Mouse (Mus musculus) megakaryocyte progenitor cell, adult 5-6 weeks (primary cell): Measurements from ENCODE around the gene Cysrt1. TPM values are rescaled to one million over a fixed set of nuclear protein-coding genes. Genes with fewer than 3 reads are reported as not detected.
A peak's percentile ranks its signal among the peaks of the same experiment; 100 is the strongest.

Experiments used
- ATAC-seq: replicated peaks from 2 replicates; pipeline ENCODE4 v1.8.0; 2016; ENCODE audit warnings: mild to moderate bottlenecking, moderate TSS enrichment, inconsistent platforms; ENCODE audit not compliant: poor library complexity
- total RNA-seq, 2 experiments: library from RNA; stranded (forward) in 1 of 2; stranded (reverse) in 1 of 2; fragments of 157-497, 149-512 nt in 1 of 2; fragments of 200-1000 nt in 1 of 2; gene quantifications; 2 replicates each; pipeline versions ENCODE4 v1.2.3 to v1.2.4; 2015 to 2017

The Cysrt1 gene
- total RNA-seq, 2 experiments from 2014 or later, result not detected

DNA sequence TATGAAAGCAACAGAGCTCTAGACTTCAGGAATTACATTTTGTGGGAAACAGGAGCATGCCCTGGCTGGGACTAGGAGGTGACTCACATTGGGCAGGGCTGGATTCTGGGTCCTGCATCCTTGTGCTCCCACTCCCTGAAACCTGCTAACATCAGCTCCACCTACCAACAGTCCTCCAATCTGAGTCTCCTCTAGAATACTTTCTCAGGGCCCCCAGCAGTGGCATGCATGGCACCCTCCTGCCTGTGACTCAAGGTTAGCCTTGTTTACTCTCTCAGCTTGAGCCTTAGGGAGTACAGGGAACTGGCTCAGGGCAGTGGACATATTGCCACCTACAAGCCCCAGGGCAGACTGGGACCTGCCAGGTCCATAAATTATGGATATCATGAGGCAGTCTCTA is 4.1 kb downstream of the Cysrt1 start:
- ATAC-seq, result no peak

DNA sequence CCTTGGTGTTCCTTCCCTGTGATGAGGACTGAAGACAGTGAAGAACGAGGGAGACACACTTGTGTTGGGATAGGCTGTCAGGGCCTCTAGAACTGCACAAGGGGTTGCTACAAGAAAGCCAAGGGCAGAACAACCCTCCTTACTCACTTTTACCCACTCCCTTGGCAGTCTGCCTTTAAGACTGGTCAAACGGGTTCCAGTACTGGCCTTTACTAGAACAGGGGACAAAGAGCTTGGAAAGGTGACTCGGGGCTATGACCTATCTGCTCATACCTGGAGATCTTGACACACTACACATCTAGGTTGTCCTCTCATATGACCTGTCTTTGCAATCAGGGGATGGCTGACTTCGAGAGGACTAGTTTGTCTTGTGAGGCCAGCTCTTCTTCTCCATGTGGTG is 4.7 kb downstream of the Cysrt1 start:
- no peak for ATAC-seq

DNA sequence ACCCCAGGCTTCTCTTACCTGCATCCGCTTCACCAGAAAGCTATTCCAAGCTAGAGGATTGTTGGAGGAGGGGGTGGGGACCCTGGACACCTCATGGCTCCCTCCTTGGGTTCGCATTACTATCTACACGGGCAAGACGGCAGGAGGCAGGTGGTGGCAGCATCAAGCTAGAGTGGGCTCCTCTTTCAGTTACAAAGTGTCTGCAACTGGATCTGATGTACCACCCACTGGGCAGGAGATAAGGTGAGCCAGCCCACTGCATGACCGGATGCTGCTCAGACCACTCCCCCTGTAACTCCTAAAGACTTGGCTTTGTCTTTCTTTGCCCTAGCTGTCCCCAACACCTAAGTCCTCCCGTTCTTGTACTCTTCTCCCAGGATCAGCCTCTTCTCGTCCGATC is 5.6 kb downstream of the Cysrt1 start, which contains the start of gene Rnf224:
Gene Rnf224, minus strand, starts transcription at position 174 of the 400 bp plus-strand sequence.
- no peak for ATAC-seq

DNA sequence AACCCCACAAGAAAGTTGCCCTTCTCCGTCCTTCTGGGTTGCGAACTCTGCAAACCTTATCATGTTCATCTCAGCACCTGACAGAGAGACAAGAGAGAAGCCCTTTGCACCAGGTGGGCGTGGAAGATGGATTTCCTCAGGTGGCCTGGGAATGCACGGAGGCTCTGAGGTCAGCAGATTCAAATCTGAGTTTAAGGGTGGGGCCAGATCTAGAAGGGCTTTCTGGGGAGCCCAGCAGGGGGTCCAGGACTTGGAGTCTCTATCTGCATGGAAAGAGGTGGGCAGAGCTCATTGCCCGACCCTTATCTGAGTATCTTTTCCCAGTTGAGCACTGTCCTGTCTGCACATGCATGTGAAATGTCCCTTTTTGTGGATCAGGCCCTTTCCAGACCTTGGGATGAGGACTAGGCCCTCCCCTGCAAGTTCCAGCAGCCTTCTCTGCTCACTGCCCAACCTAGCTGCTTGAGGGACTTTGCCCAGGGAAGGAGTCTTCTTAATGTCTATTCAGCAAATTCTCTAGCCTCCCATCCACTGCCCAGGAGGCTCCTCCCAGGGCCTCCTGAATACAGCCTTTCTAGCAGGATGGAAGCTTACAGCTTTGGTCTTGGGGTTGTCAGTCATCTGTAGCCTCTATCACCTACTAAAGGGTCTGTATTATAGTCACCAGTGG is 7.6 kb downstream of the Cysrt1 start:
- no peak for ATAC-seq

DNA sequence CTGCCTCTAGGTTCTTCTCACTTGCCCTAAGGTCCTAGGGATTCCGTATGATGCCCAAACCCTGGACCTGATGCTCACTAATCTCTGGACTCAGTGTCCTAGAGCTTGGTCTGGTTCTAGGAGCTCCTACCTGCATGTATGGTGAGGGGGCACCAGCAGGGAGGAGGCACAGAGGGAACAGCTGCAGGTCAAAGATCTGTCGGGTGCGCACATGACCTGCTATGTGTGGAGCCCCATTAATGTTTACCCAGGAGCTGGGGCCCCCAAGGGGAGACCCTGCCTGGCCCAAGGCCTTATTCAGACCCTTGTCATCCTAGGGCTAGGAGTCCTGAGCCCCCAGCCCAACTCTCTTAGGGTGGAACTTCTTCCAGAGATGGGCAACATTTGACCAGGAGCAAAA is 8.2 kb downstream of the Cysrt1 start, which contains the start of gene Slc34a3:
Gene Slc34a3, minus strand, starts transcription at position 315 of the 400 bp plus-strand sequence.
- no peak for ATAC-seq

DNA sequence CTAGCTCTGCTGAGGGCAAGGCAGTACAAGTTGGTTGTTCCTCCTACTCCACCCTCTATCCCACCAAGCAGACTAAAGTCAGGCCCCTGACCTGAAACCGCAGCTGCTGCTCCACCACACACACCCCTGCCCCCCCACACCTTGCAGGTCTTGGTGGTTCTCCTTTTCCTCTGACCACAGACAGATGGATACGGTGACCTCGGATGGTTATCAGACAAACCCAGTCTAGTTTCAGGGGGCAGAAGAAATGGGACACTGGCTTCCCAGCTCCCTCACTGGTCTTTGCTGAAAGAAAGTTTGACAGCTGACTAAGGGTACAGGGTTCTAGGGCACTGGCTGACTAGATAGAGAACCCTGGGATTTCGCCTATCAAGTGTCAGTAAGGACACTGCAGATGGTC is 8.8 kb downstream of the Cysrt1 start:
- peak; percentile 53 for ATAC-seq

DNA sequence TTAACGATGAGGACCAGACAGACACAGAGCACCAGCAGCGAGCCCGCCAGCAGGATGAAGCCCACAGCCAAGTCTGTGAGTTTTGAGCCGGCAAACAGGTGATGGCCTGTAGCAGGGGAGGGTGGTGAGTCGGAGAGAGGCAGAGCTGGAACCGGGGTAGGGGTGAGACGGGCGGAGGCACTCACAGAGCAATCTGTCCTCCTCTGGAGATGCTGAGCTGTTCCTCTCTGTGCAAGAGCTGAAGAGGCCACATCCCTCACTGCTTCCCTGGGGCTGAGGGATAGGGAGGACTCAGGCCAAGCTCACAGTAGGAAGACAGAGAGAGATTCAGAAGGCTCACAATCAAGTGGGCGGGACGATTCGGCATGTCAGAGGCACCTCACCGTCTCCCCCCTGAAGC is 11.2 kb downstream of the Cysrt1 start:
- ATAC-seq, result no peak

DNA sequence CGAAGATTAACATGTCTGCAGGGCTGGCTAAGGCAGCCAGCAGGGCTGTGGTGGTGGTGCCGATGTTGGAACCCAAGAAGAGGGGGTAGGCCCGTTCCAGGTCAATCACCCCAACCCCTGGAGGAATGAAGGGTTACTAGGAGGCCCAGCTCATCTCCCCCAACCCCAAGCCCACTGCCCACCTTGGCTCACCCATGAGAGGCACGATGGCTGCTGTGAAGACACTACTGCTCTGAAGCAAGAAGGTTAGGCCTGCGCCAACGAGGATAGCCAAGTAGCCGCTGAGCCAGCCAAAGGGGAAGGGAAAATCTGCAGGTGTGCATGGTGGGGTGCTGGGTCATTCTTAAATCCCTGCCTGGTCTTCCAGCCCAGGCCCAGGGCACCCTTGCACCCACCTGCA is 11.7 kb downstream of the Cysrt1 start:
- ATAC-seq, result no peak

DNA sequence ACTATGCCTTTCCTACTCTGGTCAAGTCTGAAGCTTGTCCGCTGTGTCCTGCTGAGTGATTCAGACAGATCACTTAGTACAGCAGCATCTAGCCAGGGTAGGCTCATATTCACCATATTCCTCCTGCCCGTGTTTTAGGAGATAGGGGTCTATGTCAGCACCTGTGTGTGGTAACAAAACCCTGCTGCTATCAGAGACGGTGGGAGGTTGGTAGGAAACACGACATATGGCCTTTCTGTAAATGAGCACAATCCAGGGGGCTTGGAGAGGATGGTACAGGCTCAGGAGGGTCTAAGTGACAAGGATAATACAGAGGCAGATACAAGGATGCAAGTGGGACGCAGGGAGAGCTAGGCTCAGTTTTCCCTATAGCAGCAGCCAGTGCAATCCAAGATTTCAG is 12.7 kb downstream of the Cysrt1 start:
- no peak for ATAC-seq

DNA sequence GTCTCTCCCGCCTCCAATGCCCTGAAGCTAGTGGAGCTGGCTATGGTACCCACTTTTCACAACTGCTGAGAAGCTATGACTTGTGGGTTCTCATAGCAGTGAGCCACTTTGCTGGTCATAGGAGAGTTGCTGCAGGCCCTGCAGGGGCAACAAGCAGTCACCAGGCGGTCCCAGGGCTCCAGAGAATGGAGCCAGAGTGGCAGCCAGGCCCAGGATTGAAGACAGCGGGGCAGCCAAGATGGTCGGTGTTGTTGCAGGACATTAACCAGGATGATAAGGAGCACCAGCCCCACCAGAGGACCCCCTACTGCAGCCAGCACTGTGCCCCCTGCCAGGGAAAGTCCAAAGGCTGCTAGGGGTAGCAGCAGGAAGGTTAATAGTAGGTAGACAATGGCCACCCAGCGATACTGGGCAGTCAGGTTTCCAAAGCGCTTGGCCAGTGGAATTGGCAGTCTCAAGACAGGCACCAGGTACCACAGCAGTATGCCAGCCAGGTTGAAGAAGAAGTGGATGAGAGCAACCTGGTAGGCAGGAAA is 13.2 kb downstream of the Cysrt1 start:
- no peak for ATAC-seq

DNA sequence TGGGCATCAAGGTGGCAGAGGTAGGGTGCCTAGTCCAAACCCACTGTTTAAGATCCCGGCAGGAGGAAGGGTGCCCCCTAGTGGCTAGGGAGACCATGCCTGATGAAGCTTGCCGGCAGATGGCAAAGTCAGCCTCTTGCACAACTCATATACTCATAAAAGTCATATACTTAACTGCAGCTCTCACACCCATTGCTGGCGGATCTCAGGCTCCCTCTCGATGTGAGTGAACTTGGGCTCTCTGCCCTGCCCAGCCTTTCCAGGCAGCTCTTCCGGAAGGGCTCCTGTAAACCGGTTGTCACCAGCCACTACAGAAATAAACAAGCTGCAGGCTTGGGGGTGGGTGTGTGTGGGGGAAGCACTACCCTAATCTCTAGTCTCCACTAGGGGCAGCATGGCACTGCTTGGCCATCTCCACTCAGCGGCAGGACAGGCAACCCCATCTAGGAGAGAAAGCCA is 13.8 kb downstream of the Cysrt1 start:
- peak; percentile 50 for ATAC-seq

DNA sequence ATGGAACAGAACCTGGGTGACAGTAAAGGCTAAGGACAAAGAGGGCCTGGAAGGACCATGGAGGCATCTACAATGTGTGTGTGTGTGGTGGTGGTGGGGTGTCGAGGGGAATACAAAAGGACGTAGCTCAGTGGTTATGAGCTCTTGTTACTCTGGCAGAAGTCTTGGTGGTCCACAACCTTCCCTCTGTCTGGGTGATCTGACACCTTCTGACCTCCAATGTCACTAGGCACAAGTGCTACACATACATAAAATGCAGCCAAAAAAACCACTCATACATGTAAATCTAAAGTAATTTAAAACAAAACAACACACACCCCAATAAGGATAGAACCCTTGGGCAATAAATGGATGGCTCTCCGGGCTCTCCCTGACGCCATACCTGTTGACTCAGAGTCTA is 14.8 kb downstream of the Cysrt1 start:
- no peak for ATAC-seq

DNA sequence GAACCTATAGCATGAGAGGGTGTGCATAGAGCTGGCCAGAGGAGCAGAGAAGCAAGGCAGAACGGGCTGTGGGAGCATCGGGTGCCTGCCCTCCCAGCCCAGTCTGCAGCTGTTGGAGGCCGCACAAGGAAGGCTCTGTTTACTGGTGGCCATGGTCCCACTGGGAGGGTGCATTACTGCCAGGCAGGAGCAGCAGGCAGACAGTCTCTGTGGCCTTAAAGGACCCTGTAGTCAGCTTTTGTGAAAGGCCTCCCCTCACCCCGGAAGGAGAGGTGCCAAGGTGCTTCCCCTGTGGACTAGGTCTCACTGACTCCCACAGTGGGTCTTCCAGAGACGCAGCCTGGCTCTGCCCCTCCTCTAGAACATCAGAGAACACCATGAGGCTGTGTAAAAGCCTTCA is 15.4 kb downstream of the Cysrt1 start:
- ATAC-seq, result no peak

DNA sequence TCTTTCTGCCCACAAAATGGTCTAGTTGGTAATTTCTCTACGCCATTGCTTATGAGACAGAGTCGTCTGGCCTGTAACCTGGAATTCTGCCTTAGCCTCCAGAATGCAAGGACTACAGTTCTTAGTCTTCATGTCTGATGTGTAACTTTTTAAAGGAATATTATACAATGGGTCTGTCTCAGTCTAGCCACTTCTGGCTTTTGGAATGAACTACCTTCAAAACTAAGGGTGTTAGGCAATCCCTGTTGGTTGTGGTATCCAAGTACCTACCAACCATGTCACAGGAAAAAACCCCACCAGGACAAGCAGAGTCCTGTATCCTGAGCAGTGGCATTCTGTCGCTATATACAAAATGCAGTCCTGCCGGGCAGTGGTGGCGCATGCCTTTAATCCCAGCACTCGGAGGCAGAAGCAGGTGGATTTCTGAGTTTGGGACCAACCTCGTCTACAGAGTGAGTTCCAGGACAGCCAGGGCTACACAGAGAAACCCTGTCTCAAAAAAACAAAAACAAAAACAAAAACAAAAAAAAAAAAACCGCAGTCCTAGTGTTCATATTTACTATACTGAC is 16.4 kb downstream of the Cysrt1 start:
- no peak for ATAC-seq

DNA sequence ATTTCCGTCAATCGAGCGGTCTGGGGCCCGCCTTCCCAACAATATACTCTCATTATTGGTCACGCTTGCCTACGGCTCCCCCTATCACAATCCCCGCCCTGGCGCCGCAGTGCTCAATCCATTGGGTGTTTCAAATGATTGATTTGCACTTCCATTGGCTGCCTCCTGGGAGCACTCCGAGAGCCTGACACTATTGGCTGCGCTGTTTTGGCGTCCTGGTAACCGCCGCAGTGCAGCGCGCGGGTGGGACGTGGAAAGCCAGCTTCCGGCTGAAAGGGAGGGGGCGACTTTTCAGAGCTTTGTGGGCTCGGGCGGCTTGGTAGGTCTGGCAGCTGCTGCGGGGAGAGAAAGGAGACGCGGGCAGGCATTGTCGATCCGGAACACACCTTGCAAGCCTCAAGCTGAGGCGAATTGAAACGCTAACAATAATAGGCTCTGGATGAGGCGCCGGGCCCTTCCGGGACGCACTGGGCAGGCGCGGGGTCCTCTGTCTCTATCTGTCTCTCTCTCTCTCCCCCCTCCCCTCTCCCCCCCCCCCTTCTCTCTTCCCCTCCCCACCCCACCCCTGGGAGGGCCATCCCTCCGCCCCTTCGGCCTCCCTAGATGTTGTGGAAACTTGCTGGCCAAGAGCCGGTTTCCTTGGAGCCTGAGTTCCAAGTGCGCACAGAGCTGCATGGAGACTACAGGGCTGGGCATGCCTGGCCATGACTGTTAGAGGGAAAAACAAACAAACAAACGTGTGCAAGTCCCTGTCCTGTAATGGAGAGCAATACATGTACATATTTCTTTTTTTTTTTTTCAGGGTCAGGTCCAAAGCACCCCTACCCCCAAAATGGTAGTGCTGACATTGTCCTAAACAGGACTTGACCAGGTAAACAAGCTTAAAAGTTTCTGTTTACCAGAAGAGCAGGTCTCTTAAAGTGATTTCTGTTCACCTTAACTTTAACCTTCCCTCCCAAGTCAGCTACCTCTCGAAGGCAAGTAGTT is 17.2 kb downstream of the Cysrt1 start:
- peak; percentile 65 for ATAC-seq

DNA sequence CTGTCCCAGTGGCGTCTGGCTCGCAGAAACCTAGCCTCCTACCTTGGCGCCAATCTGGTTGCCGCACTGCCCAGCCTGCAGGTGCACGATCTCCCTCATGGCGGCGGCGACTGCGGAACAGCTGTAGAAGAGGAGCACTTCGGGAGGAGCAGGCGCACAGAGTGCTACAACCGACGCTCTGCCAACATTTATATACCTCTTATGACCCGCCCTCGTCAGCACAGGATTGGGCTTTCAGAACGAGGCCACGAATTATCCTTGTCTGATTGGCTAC is 17.8 kb downstream of the Cysrt1 start, which contains the start of gene Tubb4b:
Gene Tubb4b, minus strand, starts transcription at position 211 of the 274 bp plus-strand sequence.
- ATAC-seq, result no peak

DNA sequence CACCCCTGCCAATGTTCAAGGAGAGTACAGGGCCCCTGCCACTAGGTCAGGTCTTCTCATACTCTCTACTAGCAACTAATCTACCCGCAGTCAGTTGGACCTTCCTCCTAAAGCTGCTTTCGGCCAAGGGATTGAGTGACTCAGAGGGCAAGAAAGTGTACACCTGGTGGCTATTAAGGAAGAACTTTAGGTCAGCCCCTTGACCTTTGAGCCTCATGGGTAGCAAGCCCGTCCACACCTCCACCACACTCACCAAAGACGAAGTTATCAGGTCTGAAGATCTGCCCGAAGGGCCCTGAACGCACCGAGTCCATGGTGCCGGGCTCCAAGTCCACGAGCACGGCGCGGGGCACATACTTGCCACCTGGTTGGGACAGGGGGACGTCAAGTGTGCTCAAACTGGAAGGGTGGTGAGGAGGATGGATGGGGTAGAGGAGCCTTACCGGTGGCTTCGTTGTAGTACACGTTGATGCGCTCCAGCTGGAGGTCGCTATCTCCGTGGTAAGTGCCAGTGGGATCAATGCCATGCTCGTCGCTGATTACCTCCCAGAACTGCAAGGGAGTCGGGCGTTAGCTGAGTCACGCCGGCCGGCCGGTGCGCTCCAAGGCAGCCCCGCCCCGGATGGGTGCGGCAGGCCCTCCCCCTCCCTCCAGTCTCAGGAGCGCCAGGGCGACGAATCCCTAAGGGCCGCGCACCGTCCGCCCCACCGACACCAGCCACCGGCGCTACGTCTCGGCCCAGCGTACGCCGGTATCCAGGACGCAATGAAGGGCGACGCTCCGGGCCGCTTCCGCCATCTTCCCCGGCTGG is 18.4 kb downstream of the Cysrt1 start:
- peak; percentile 51 for ATAC-seq

DNA sequence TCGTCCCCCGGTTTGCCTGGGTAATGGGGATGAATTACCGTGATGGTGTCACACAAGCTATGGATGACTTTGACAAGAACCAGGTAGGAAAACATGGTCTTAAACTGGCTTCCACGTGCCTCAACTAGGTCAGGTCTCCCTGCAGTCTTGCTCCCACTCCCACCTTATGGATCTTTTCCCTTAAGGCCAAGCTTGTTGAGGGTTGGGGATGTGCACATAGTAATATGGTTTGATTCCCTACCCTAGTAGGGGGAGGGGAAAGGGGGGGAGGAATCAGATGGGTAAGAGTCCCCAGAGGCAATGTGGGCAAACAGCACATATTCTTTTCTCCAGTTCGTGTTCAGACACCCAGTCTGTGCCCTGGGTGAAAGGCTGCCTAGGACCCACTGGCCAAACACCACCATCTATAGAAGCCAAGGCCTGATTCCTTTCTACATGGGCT is 20.9 kb downstream of the Cysrt1 start:
- ATAC-seq, result no peak

DNA sequence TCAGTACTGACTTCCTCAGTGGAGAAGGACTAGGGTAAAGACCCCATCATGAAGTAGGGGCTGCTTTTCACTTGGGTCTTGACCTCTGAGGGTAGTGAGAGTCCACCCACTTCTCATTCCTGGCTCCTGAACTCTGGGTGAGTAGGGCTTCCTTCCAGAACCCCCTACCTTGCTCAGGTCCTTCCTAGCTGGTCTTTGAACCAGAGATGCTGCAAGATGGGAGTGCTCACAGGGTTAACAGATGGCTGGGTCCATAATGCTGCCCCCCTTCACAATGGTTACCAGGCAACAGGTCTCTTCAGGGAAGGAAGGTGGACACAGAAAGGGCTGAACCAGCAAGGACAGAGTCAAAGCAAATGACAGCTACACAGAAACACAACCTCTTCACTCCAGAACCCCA is 23.8 kb downstream of the Cysrt1 start, which contains the start of gene Fam166a:
Gene Fam166a, plus strand, starts transcription at position 301 of the 400 bp plus-strand sequence.
- no peak for ATAC-seq

DNA sequence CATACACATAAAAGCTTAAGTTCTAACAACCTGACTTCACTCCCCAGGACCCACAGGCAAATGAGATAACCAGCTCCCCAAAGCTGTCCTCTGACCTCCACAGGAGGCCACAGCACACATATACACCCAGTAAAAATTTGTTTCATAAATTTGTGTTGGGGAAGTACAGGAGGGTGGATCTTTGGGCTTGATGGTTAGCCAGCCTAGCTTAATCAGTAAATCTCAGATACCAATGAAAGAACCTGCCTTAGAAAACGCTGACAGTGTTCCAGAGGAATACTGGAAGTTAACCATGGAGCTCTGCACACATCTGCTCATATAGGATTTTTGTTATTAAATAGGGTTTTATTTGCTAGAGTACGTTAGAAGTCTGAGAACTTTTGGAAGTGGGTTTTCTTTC is 24.6 kb downstream of the Cysrt1 start:
- ATAC-seq, result no peak
